Mouse (Mus musculus): Measurements from ENCODE around the gene Plpp1.

Plpp1 gene

DNA sequence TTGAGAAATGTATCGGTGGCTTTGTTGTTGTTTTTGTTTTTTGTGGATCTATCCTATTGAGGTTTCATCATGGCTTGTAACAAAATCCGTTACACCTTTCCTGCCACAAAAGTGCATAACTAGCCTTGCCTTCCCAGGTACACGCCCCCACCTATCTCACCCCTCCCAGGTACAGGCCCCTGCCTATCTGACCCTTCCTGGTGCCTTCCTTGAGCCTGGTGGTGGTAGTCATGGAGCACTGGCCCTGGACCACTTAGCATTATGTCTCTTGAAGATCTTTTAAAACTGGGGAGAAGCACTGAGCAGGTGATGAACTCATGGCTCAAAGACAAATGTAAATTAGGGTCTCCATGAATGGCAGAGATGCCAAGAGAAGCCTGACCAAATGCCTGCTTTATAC, 61.8 kb downstream of the Plpp1 start:
- no peak for DNase-seq

DNA sequence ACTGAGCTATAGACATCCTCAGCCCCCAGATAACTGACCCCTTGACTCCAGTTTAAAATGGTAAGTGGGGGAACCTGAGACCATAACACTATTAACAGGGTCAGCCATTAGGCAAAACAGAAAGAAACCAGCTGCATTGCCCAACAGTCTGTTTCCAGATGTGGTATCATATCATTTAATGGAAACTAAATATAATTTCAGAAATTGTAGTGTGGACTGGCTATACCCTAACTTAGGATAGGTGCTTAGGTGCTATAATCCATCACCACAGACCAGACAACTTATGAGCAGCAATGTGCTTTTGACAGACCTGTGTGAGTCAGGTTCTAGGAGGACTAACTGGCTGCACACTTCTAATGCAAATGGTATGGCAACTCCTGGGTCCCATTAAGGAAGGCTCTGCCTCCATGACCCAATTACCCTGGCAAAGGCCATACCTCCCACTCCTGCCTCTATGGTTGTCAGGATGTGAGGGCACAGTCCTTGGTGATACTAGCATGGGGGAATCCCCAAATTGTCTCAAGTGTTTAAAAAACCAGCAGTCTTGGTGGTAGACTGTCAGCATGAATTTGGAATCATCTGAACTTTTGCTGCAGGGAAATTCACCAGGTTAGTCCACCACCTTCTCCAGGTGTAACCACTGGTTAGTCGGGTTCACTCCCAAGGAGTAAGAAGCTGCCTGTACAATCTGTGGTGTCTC, 62.5 kb downstream of the Plpp1 start:
- no peak for DNase-seq

DNA sequence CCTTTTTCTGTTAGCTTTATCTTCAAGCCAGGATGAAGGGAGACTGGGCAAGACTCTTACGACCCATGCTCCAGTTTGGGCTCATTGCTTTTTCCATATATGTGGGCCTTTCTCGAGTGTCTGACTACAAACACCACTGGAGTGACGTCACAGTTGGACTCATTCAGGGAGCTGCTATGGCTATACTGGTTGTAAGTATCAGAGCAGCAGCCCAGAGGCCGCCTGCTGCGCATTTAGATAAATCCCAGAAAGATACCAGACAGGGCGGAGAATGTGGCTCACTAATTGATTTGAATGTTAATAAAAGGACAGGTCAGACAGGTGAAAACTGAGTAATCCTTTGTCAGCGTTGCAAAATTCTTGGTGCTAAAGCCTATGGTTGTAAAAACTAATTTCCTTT, 66.2 kb downstream of the Plpp1 start:
- DNase-seq = no peak

DNA sequence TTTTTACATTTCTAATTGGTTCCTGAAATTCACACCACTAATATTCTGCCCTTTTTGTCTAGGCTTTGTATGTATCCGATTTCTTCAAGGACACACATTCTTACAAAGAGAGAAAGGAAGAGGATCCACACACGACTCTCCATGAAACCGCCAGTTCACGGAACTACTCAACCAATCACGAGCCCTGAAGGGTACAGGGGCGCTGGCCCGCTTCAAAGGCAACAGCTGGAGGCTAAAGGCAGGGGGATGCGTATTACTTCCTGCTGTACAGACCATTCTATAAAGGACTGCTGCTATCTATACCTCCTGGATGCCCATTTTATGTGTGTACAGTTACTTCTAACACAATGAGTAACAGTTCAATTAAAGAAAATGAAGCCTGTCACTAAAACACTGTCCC, 66.8 kb downstream of the Plpp1 start:
- no peak for DNase-seq

DNA sequence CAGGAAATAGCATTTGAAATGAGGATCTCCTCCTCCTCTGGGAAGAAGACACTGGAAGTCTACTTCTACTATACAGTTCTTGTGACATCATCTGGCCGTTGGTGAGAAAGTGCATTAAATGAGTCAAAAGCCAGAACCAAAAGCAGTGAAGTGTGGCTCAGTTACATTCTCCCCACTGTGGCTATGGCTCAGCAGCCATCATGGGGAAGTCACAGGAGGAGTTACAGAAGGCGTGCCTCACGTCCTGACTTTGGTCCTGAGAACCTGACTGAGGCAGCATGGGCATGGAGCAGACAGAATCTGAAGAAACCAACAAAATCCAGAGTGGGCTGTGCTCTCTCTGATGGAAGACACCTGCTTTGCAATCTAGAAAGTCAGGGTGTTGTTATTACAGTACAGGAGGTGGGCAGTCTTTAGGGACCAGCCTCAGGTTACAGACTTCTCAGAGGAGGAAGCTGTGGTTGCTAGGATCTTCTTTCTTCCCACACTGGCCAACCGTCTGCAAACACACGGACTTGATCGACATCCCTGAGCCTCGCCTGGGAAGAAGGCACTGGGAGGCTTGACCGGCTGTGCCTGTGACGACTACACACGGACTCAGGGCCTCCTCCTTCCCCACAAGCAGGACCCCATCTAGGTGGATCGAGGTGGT, 69.6 kb downstream of the Plpp1 start:
- DNase-seq = no peak

DNA sequence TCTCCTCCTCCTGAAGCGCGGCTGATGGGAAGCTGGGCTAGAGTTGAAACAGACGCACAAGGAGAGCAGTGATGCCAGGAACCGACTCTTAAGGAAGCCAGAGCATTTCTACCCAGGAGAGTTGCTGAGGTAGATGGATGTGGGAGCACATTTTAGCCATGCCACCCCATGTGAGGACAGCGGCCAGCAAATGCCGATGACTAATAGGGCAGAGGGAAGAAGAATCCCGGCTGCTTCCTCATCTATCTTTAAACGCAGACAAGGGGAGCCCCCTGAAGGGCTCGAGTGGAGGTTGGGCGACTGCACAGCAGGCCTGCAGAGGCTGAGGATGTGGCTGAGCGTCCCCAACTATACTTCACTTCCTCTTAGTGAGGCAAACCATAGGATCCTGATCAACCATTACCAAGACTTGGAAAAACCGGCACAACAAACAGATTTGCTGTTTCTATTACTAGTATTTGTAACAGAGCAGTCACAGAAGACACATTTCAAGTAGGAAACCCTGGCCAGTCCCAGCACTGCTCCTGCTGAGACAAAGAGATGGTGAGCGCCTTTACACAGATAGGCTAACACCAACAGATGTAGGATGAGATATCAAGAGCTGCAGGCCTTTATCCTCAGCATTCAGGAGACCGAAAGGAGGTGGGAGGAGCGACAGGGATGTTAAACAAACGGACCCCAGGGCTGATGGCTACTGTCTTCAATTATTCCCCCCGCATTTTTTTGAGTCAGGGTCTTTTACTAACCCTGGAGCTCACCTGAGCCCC, 71.1 kb downstream of the Plpp1 start:
- DNase-seq = no peak

DNA sequence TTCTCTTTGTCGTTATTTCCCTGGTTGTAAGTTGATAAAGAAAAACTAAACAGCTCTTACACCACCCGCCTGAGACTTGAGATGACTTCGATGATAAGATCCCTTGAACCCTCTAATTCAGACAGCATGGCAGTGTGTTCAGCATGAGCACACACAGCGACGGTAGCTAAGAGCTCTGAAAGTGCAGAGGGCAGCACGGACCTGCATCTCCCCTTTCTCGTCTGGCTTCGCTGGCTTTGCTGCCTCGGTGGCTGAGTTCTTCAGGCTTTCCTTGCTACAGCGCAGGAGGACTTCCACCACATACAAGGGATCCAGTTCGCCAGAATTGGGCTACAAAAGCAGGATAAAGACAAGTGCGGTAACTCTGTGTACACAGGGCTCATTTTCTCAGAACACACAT, 86.6 kb downstream of the Plpp1 start:
- DNase-seq = no peak

DNA sequence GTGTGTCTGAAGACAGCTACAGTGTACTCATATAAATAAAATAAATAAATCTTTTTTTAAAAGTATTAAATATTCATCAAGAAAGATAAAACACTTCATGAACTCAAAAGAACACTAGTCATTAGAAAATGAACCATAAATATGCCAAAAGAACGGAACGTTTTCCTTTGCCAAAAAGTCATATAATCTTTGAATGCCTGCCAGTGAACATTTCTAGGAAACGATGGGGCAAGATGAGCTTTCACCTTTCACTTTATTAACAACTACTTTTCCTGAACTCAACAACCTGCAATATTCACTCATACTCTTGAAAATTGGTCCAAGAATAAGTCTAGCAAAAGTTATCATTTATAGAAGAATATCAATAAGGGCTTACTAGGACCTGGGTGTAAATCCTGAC, 101.6 kb downstream of the Plpp1 start:
- DNase-seq = no peak

DNA sequence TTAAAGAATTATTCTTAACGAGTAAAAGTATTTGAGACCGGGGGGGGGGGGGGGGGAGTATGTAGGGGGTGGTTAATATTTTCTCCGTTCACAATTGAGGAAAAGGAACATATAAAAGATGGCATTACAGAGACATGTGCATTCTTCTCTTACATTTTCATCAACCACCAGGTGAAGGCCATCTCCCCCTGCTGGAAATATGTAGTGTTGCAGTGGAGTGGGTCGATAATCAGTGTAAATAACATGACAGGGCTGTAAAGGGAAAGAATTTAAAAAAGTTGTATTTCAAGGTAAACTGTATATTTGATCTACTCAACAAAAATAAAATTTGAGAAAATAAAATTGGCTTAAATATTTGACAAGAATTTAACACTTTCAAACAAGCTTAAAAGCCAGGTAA, 109.1 kb downstream of the Plpp1 start:
- no peak for DNase-seq

DNA sequence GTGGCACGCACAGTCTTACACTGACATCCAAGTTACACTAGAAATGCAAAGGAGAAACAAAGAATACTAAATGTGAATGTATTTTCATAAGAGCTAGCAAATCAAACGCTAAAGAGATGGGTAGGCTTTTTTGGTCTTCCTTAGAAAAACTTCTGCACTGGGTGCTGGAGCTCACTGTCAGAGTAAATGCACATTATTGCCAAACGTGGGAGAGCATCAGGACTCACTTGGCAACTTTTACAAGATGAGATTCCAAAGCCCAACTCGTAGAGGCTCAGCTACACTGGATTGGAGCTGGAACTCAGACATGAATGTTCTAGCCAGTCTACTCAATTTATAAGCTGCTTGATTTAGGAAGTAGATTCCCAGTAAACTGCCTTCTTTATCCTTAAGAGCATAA, 109.8 kb downstream of the Plpp1 start:
- DNase-seq = no peak

All from right cerebral cortex, postnatal 14 days (tissue).